In genomic region chr9:89211065-89211858, GRCm38 (mm10) we compare ENCODE assay signal across 8 mouse cellular contexts. TPM values are rescaled to one million over a fixed set of nuclear protein-coding genes. Genes with fewer than 3 reads are reported as not detected.
DNase-seq lines count a peak whose midpoint lies in the region; ATAC-seq lines count a peak whose summit lies in the region.
"Not testable (repeated sequence)": the region's sequence is repeated elsewhere in the genome, so short reads cannot be mapped to it uniquely, and the experiment has no call there.

No protein-coding gene starts in this region.

- not testable (repeated sequence) for H3K9ac ChIP-seq in embryonic facial prominence, embryonic 11.5 days (replicated peaks; ENCODE audit: low read length); intestine, embryonic 16.5 days (ENCODE audit: low read depth, low read length)

- intact Hi-C loops in left cerebral cortex, postnatal 10 days (cut with DNase I) = not testable (repeated sequence)

- WGBS in embryonic facial prominence, embryonic 11.5 days = 6% methylated on average over 8 of the region's 44 CpGs
- 5% methylated on average over 7 of the region's 44 CpGs for WGBS in intestine, embryonic 16.5 days

- peak overlapping the region; percentile 14; the same call in 1 of the 2 replicates for H3K4me3 ChIP-seq in embryonic facial prominence, embryonic 11.5 days (ENCODE audit: low read depth, low read length)
- H3K4me3 ChIP-seq in intestine, embryonic 16.5 days (ENCODE audit: low read length) = peak overlapping the region; percentile 31

- not testable (repeated sequence) for H3K4me1 ChIP-seq in embryonic facial prominence, embryonic 11.5 days (ENCODE audit: control insufficient read depth, insufficient read depth, low read length); intestine, embryonic 16.5 days (ENCODE audit: control insufficient read depth, insufficient read depth, low read length)

- H3K4me2 ChIP-seq in embryonic facial prominence, embryonic 11.5 days (ENCODE audit: low read depth, low read length) = peak overlapping the region; percentile 21; the same call in 1 of the 2 replicates
- H3K4me2 ChIP-seq in intestine, embryonic 16.5 days (ENCODE audit: low read depth, low read length) = peak overlapping the region; percentile 30

- DNase-seq in adrenal gland, adult 18-20 months (ENCODE audit: low spot score in 2 of 2) = peak; percentile 77 to 91
- not testable (repeated sequence) for DNase-seq in embryonic facial prominence, embryonic 11.5 days (ENCODE audit: low spot score)
- peak; percentile 100 for DNase-seq in heart, adult 11 months
- DNase-seq in left cerebral cortex, postnatal 10 days (ENCODE audit: extremely low spot score in 1 of 2, low spot score in 2 of 2) = peak; percentile 85 to 94
- DNase-seq in right cerebral cortex, postnatal 10 days (ENCODE audit: low spot score in 2 of 2) = peak; percentile 94 to 96
- peak; percentile 77 for DNase-seq in urinary bladder, postnatal 25 days (ENCODE audit: low spot score)

- not testable (repeated sequence) for H3K27me3 ChIP-seq in embryonic facial prominence, embryonic 11.5 days (ENCODE audit: control insufficient read depth, insufficient read depth, low read length); intestine, embryonic 16.5 days (replicated peaks; ENCODE audit: control insufficient read depth, insufficient read depth, low read length)

- H3K36me3 ChIP-seq in embryonic facial prominence, embryonic 11.5 days (replicated peaks; ENCODE audit: control insufficient read depth, insufficient read depth, low read depth, low read length); intestine, embryonic 16.5 days (ENCODE audit: control insufficient read depth, insufficient read depth, low read length): not testable (repeated sequence)

- H3K27ac ChIP-seq in embryonic facial prominence, embryonic 11.5 days (replicated peaks; ENCODE audit: low read depth, low read length); intestine, embryonic 16.5 days (ENCODE audit: low read length): not testable (repeated sequence)

- ATAC-seq in embryonic facial prominence, embryonic 11.5 days (replicated peaks; ENCODE audit: insufficient number of reproducible peaks, low FRiP score, low TSS enrichment, low read depth) = peak; percentile 95
- peak; percentile 96 for ATAC-seq in intestine, embryonic 16.5 days
- ATAC-seq in megakaryocyte, adult 5-6 weeks (ENCODE audit: poor library complexity, severe bottlenecking) = peak; percentile 85

- H3K9me3 ChIP-seq in embryonic facial prominence, embryonic 11.5 days (replicated peaks; ENCODE audit: control insufficient read depth, low read length); intestine, embryonic 16.5 days (ENCODE audit: control insufficient read depth, low read length): not testable (repeated sequence)

RNA-seq across cellular contexts. Expression of gene Mthfs, which starts 0.8 kb away (rescaled TPM):
- 10 to 100 TPM; 28.8 to 29.8 TPM for total RNA-seq in adrenal gland, adult 18-20 months (2021)
- polyA plus RNA-seq in embryonic facial prominence, embryonic 11.5 days (2014; fragmentation: Nextera tagmentation; extraction: Ambion mirVana) = 17.3 and 22.2 TPM in 2 replicates
- 29.8 and 36.2 TPM in 2 replicates for polyA plus RNA-seq in intestine, embryonic 16.5 days (2015; fragmentation: Nextera tagmentation; extraction: Ambion mirVana)
- 10 to 100 TPM; 32.9 to 39.0 TPM for total RNA-seq in left cerebral cortex, postnatal 10 days (2021)
- 38.1 and 42.4 TPM in 2 replicates for total RNA-seq in megakaryocyte, adult 5-6 weeks (2015)
- total RNA-seq in megakaryocyte, adult 5-6 weeks (2017) = 19.1 and 23.7 TPM in 2 replicates

RNA-seq across cellular contexts. Expression of gene Gm29094, which starts 12.1 kb away (rescaled TPM):
- total RNA-seq in adrenal gland, adult 18-20 months (2021) = not detected
- 0.36 TPM in 1 of 2 replicates, not detected in the other for polyA plus RNA-seq in embryonic facial prominence, embryonic 11.5 days (2014; fragmentation: Nextera tagmentation; extraction: Ambion mirVana)
- 0.77 TPM in 1 of 2 replicates, not detected in the other for polyA plus RNA-seq in intestine, embryonic 16.5 days (2015; fragmentation: Nextera tagmentation; extraction: Ambion mirVana)
- total RNA-seq in left cerebral cortex, postnatal 10 days (2021) = not detected
- 2.2 TPM in 1 of 2 replicates, not detected in the other for total RNA-seq in megakaryocyte, adult 5-6 weeks (2015)
- total RNA-seq in megakaryocyte, adult 5-6 weeks (2017) = 3.3 TPM in 1 of 2 replicates, not detected in the other

RNA-seq across cellular contexts. Expression of gene Bcl2a1b, which starts 12.3 kb away (rescaled TPM):
- 1 to 10 TPM; 2.9 to 6.4 TPM for total RNA-seq in adrenal gland, adult 18-20 months (2021)
- not detected in 2 replicates for polyA plus RNA-seq in embryonic facial prominence, embryonic 11.5 days (2014; fragmentation: Nextera tagmentation; extraction: Ambion mirVana)
- polyA plus RNA-seq in intestine, embryonic 16.5 days (2015; fragmentation: Nextera tagmentation; extraction: Ambion mirVana) = 4.1 and 5.2 TPM in 2 replicates
- under 1 TPM; 0.66 to 0.81 TPM for total RNA-seq in left cerebral cortex, postnatal 10 days (2021)
- 5.4 TPM in 2 replicates for total RNA-seq in megakaryocyte, adult 5-6 weeks (2015)
- 7.6 and 9.9 TPM in 2 replicates for total RNA-seq in megakaryocyte, adult 5-6 weeks (2017)
